Mouse (Mus musculus) v-Abl transformed pro-B cells (cell line): ENCODE results near the gene Th.

Source experiments
- in situ Hi-C, 2 experiments: fragments of 400-800 bp; cut with MboI; formaldehyde crosslinking; loops; one replicate each; pipeline ENCODE4 v1.15.1; 2025; ENCODE audit not compliant: unreplicated experiment in 2 of 2

The Th gene

GRCm38 (mm10) chr7:142931028-142931427 lies at the start of gene Th:
TSS of gene Th (minus strand) at chr7:142931128.
- in situ Hi-C loops, result no loop called here

GRCm38 (mm10) chr7:142968809-142969511 lies 38.0 kb upstream of the Th start, which contains the start of gene Ascl2:
TSS of gene Ascl2 (minus strand) at chr7:142969264.
- in situ Hi-C loops, result no loop called here

- in situ Hi-C loops, result no loop called here
These were observed 37.2 kb upstream of the Th start for GRCm38 (mm10) chr7:142967884-142968808.

- in situ Hi-C loops, result no loop called here
These were observed 36.5 kb upstream of the Th start for GRCm38 (mm10) chr7:142967414-142967883.

GRCm38 (mm10) chr7:142959752-142960151 lies 28.8 kb upstream of the Th start:
- in situ Hi-C loops, result no loop called here

- in situ Hi-C loops, result no loop called here
These were observed 27.9 kb upstream of the Th start for GRCm38 (mm10) chr7:142958817-142959216.

GRCm38 (mm10) chr7:142956018-142956417 lies 25.1 kb upstream of the Th start:
- in situ Hi-C loops, result no loop called here

GRCm38 (mm10) chr7:142949568-142949967 lies 18.6 kb upstream of the Th start:
- in situ Hi-C loops, result no loop called here

GRCm38 (mm10) chr7:142937631-142938030 lies 6.7 kb upstream of the Th start:
- in situ Hi-C loops, result no loop called here

GRCm38 (mm10) chr7:142935708-142936107 lies 4.8 kb upstream of the Th start:
- in situ Hi-C loops, result no loop called here

- in situ Hi-C loops, result no loop called here
These were observed 1.5 kb upstream of the Th start for GRCm38 (mm10) chr7:142932469-142932868.

GRCm38 (mm10) chr7:142929516-142929915 lies 1.4 kb downstream of the Th start:
- in situ Hi-C loops, result no loop called here

- in situ Hi-C loops, result no loop called here
These were observed 3.6 kb downstream of the Th start for GRCm38 (mm10) chr7:142927293-142927692.

GRCm38 (mm10) chr7:142918641-142919628 lies 12.0 kb downstream of the Th start:
- in situ Hi-C loops, result no loop called here

GRCm38 (mm10) chr7:142917659-142918058 lies 13.3 kb downstream of the Th start:
- in situ Hi-C loops, result no loop called here

- in situ Hi-C loops, result no loop called here
These were observed 14.8 kb downstream of the Th start for GRCm38 (mm10) chr7:142916178-142916577.

- in situ Hi-C loops, result no loop called here
These were observed 19.2 kb downstream of the Th start for GRCm38 (mm10) chr7:142911682-142912081.

GRCm38 (mm10) chr7:142910104-142910503 lies 20.8 kb downstream of the Th start:
- in situ Hi-C loops, result no loop called here

- in situ Hi-C loops, result loop anchor here in 1 of 2 experiments (10.0 kb wide), 1 partner anchor 565 kb away; the partner anchor contains the start of gene Slc22a18
These were observed 21.3 kb downstream of the Th start for GRCm38 (mm10) chr7:142909622-142910021.

GRCm38 (mm10) chr7:142905606-142906005 lies 25.3 kb downstream of the Th start:
- in situ Hi-C loops, result loop anchor here in 1 of 2 experiments (10.0 kb wide), 1 partner anchor 569 kb away; the partner anchor contains the start of gene Slc22a18
